Comparison of ENCODE assay signal across 13 mouse cellular contexts in the genomic region with DNA sequence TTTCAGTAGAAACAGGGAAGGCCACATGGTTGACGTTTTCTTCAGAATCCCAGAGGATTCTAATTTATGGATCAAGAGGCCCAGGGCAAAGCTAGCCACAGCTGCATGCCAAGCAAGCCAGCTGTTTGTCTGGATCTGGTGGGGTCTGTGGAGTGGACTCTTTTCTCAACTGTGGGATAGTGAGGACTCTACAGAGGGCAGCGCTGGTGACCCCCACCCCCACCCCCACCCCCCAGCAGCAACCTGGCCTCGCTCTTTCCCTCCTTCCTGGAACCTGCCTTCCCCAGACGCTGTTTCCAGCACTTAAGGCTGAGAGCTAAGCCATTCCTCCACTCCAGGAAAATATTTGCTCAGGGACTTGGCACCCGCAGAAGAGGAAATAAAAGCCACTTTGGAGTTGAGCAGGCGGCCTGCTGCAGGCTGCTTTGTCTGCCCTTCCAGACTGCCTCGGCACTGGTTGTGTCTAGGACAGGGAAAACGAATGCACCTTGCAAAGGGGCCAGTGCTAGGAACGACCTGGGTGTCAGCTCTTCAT. TPM values are rescaled to one million over a fixed set of nuclear protein-coding genes. Genes with fewer than 3 reads are reported as not detected.
DNase-seq lines count a peak whose midpoint lies in the region; ATAC-seq lines count a peak whose summit lies in the region.
"Had no signal": no experiment of that assay in that cellular context is flagged by ENCODE, and none has a peak within 500 bp of the region (broad histone marks: within the 10 kb centered on the region; RNA-seq: fewer than 3 reads in every experiment).

No protein-coding gene starts in this region.

- H3K9me3 ChIP-seq in embryonic facial prominence, embryonic 10.5 days: peaks cover 7% of the 10 kb centered on the region
- no peaks in the 10 kb centered on the region for H3K9me3 ChIP-seq in embryonic facial prominence, embryonic 13.5 days
- no peaks in the 10 kb centered on the region for H3K9me3 ChIP-seq in limb, embryonic 15.5 days
- H3K9me3 ChIP-seq: neural tube, embryonic 12.5 days had no signal

- intact Hi-C loops in left cerebral cortex, postnatal 14 days (cut with DNase I): no loop called here

- no peak overlapping the region for H3K4me3 ChIP-seq in embryonic facial prominence, embryonic 10.5 days
- no peak overlapping the region for H3K4me3 ChIP-seq in embryonic facial prominence, embryonic 13.5 days
- H3K4me3 ChIP-seq in limb, embryonic 15.5 days: no peak overlapping the region
- H3K4me3 ChIP-seq: erythroblast, embryonic 14.5 days; neural tube, embryonic 12.5 days had no signal

- H3K27me3 ChIP-seq in embryonic facial prominence, embryonic 10.5 days (replicated peaks; ENCODE audit: low read depth, poor library complexity, severe bottlenecking): no peaks in the 10 kb centered on the region
- H3K27me3 ChIP-seq in embryonic facial prominence, embryonic 13.5 days: no peaks in the 10 kb centered on the region
- H3K27me3 ChIP-seq in limb, embryonic 15.5 days: no peaks in the 10 kb centered on the region
- H3K27me3 ChIP-seq: neural tube, embryonic 12.5 days had no signal

- H3K36me3 ChIP-seq in embryonic facial prominence, embryonic 10.5 days (replicated peaks): peaks cover 29% of the 10 kb centered on the region
- H3K36me3 ChIP-seq in embryonic facial prominence, embryonic 13.5 days: peaks cover 21% of the 10 kb centered on the region
- peaks cover 18% of the 10 kb centered on the region for H3K36me3 ChIP-seq in limb, embryonic 15.5 days

- WGBS in embryonic facial prominence, embryonic 10.5 days: 51% methylated on average over 9 of the region's 9 CpGs
- WGBS in embryonic facial prominence, embryonic 13.5 days: 38% methylated on average over 9 of the region's 9 CpGs
- WGBS in limb, embryonic 15.5 days: 11% methylated on average over 9 of the region's 9 CpGs

- DNase-seq in embryonic facial prominence, embryonic 10.5 days (ENCODE audit: low spot score): no peak
- peak; percentile 23 for DNase-seq in kidney, adult 18-20 months
- DNase-seq in thymus, postnatal 36 days: no peak
- no peak for DNase-seq in retina, postnatal 1 day
- DNase-seq in adrenal gland, adult 2 months: no peak
- DNase-seq in left cerebral cortex, postnatal 14 days (ENCODE audit: low spot score in 2 of 2): no peak
- DNase-seq: cerebellum, adult 18-20 months; layer of hippocampus, adult 9-11 months had no signal

- peaks cover 22% of the 10 kb centered on the region for H3K4me1 ChIP-seq in embryonic facial prominence, embryonic 10.5 days
- H3K4me1 ChIP-seq in embryonic facial prominence, embryonic 13.5 days: peaks cover 33% of the 10 kb centered on the region
- H3K4me1 ChIP-seq in limb, embryonic 15.5 days: peaks cover 42% of the 10 kb centered on the region

- 0 out of 2 replicates have a peak, but pooled peaks have one; percentile 30 for ATAC-seq in embryonic facial prominence, embryonic 13.5 days (ENCODE audit: insufficient number of reproducible peaks, insufficient read depth, low FRiP score, low TSS enrichment, low read depth)
- peak; percentile 59; the same call in 1 of the 2 replicates for ATAC-seq in limb, embryonic 15.5 days (ENCODE audit: insufficient number of reproducible peaks, low FRiP score, low TSS enrichment, low read depth)

- H3K27ac ChIP-seq in embryonic facial prominence, embryonic 10.5 days (replicated peaks): peak overlapping the region; percentile 37
- peak overlapping the region; percentile 83 for H3K27ac ChIP-seq in embryonic facial prominence, embryonic 13.5 days
- peak overlapping the region; percentile 84 for H3K27ac ChIP-seq in limb, embryonic 15.5 days
- H3K27ac ChIP-seq: macrophage; neural tube, embryonic 12.5 days had no signal

- no peak overlapping the region for H3K9ac ChIP-seq in embryonic facial prominence, embryonic 13.5 days
- no peak overlapping the region for H3K9ac ChIP-seq in limb, embryonic 15.5 days
- H3K9ac ChIP-seq: neural tube, embryonic 12.5 days had no signal

- H3K4me2 ChIP-seq in embryonic facial prominence, embryonic 13.5 days: no peak overlapping the region
- H3K4me2 ChIP-seq in limb, embryonic 15.5 days: no peak overlapping the region
- H3K4me2 ChIP-seq: neural tube, embryonic 12.5 days had no signal

RNA-seq across cellular contexts. Expression of gene Sdc1, which starts 27.4 kb away (rescaled TPM):
- polyA plus RNA-seq in embryonic facial prominence, embryonic 10.5 days (2016; fragmentation: Nextera tagmentation; extraction: Ambion mirVana): 157 and 158 TPM in 2 replicates
- polyA plus RNA-seq in embryonic facial prominence, embryonic 13.5 days (2015; fragmentation: Nextera tagmentation; extraction: Ambion mirVana): 208 TPM in 2 replicates
- 285 and 309 TPM in 2 replicates for polyA plus RNA-seq in limb, embryonic 15.5 days (2015; fragmentation: Nextera tagmentation; extraction: Ambion mirVana)
- 10 to 100 TPM; 14.0 to 20.9 TPM for total RNA-seq in adrenal gland, adult 2 months (2021)
- 16.4 and 18.0 TPM in 2 replicates for polyA plus RNA-seq in adrenal gland, adult 2 months (2012; rRNA removed)
- total RNA-seq in left cerebral cortex, postnatal 14 days (2021): 1 to 10 TPM; 2.0 to 2.4 TPM
